Mouse (Mus musculus) cerebellum, adult 18-20 months (tissue): ENCODE measurements at regions not wholly inside any gene's neighbourhood (a gene's known extent, or its start where the extent isn't known, plus 50 kb on each side); places are given as distances from the start of the nearest gene placed in this dataset.
A peak's percentile ranks its signal among the peaks of the same experiment; 100 is the strongest.

Source experiments
- DNase-seq, 2 experiments: peaks; one replicate each; pipeline ENCODE4 v3.0.0; 2021

GRCm38 (mm10) chr2:179277204-179277886, 164.9 kb upstream of the Cdh4 start:
- DNase-seq: no peak

- no peak for DNase-seq
Measured at GRCm38 (mm10) chr2:179277887-179278282, 164.3 kb upstream of the Cdh4 start.

GRCm38 (mm10) chr2:179282276-179282675, 160.0 kb upstream of the Cdh4 start:
- no peak for DNase-seq

GRCm38 (mm10) chr2:179290394-179290793, 151.8 kb upstream of the Cdh4 start:
- no peak for DNase-seq

GRCm38 (mm10) chr2:179291046-179291563, 151.1 kb upstream of the Cdh4 start:
- no peak for DNase-seq

- no peak for DNase-seq
Measured at GRCm38 (mm10) chr2:179291958-179292357, 150.3 kb upstream of the Cdh4 start.

- no peak for DNase-seq
Measured at GRCm38 (mm10) chr2:179292566-179292965, 149.7 kb upstream of the Cdh4 start.

- DNase-seq: no peak
Measured at GRCm38 (mm10) chr2:179293114-179293513, 149.1 kb upstream of the Cdh4 start.

DNA sequence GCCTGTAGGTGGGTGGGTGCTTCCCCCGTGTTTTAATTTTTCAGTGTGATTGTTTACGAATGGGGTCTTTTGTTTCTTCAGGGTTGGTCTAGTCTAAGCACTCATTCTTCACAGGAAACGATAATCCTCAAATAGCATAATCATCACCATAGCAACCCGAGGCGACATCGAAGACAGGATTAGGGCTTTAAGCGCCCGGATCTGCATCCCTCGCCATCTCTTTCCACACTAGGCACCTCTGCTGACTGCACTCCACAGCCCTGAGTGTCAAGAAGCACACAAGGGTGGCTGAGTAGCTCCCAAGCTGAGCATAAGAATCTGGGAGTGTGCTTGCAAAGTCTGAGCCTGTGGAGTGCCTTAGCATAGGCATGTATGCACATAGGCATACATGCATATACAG, 145.2 kb upstream of the Cdh4 start:
- DNase-seq: no peak

- no peak for DNase-seq
Measured at GRCm38 (mm10) chr2:179303765-179304164, 138.5 kb upstream of the Cdh4 start.

GRCm38 (mm10) chr2:179307286-179307931, 134.8 kb upstream of the Cdh4 start:
- DNase-seq: peak in 1 of 2 experiments; percentile 4

DNA sequence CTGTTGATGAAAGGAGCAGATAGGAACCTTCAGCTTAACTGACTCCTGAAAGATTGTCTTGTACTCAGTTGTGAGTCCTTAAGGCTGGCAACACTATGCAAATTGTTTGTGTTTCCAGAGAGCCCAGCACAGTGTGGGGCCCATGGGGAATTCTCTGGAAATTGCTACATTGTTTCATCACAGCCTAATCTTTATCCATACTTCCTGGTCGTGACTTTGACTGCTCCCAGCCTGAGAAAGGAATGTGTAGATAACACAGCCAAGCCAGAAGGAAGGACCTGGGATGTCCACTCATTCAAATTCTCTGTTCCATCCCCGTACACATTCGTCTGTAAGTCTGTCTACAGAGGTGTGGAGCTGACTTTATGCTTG, 134.3 kb upstream of the Cdh4 start:
- DNase-seq: no peak

DNA sequence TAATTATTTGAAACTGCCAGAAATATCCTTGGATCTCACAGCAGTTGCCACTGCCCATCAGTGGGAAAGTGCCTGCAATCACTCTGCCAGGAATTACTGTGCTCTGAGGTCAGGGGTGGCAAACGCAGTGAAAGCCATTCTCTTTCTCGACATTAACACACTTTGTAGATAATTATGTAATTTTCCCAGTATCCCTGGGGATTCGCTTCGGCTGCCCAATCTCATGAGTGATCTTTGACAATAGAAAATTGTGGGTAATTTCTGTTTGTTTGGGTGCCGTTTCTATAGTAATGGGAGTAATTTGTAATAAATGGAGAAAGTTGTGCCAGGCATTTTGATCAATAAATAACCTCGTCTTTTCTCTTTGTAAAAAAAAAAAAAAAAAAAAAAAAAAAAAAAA, 124.2 kb upstream of the Cdh4 start:
- DNase-seq: no peak

DNA sequence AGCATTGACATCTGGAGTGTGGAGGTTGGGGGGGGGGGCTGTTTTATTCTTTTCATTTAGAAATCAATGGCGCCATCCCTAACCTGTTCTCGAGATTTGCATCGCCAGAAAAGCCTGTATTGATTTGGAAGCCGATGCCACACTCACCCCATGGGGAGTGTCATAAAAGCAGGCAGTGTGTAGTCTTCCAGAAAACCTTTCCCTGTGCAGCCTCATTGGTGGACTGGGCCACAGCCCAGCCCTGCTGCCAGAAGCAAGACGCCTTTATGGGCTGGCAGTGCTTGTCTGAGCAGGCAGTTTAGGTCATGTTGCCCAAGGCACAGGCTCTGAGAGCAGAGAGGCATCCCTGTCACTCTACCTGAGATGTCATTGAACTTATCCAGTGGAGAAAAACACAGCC, 117.0 kb upstream of the Cdh4 start:
- DNase-seq: no peak

- no peak for DNase-seq
Measured at GRCm38 (mm10) chr2:179332872-179333489, 109.2 kb upstream of the Cdh4 start.

GRCm38 (mm10) chr2:179333587-179333986, 108.6 kb upstream of the Cdh4 start:
- DNase-seq: no peak

DNA sequence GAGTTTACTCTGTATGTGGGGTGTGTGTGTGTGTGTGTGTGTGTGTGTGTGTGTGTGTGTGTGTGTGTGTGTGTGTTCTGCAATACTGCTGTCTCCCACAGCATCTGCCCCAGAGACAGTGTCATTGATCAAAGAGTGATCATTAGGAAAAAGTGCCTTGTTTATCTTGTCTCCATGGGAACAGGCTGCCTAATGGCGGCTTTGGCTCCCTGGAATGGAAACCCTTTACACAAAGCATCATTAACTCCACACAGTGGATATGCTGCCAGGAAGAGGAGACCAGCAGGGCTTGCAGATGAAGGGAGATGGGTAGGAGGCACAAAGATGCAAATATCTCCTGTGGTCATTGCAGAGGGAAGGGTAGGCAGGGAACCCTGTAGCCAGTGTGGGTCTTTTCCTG, 106.0 kb upstream of the Cdh4 start:
- no peak for DNase-seq

DNA sequence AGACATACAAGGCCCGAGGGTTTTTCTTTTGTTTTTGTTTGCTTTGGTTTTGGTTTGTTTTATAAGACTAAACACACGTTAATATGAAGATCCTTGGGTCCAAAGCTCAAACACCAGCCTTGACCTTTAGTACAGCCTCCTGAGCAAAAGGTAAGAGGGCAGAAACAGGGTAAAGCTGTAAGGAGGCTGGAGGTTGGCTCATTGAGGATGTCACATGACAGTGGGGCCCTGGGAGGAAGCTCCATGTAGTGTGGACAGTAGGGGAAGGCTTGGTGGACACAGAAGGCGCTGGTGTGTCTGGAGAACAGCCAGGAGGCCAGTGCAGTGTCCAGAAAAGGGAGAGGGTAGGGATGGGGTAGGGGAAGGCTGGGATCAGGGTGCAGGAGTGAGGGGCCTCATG, 89.6 kb upstream of the Cdh4 start:
- no peak for DNase-seq

DNA sequence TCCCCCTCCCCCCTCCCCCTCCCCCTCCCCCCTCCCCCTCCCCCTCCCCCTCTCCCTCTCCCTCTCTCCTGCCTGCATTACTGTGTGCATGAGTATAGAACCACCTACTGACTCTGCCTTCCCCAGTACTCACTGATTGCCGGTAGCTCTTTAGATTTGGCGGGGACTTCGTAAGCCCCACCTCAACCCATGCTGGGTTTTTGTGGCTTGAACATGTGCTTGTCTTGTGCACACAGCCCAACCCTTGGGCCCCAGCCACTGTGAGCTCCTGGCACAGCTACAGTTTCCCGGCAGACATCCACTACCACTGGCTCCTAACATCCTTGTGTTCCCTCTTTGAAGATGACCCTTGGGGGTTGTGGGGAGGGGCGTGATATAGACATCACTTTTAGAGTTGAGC, 87.4 kb upstream of the Cdh4 start:
- no peak for DNase-seq

- no peak for DNase-seq
Measured at GRCm38 (mm10) chr2:179370882-179371546, 71.2 kb upstream of the Cdh4 start.

- no peak for DNase-seq
Measured at GRCm38 (mm10) chr2:179371553-179371952, 70.7 kb upstream of the Cdh4 start.

DNA sequence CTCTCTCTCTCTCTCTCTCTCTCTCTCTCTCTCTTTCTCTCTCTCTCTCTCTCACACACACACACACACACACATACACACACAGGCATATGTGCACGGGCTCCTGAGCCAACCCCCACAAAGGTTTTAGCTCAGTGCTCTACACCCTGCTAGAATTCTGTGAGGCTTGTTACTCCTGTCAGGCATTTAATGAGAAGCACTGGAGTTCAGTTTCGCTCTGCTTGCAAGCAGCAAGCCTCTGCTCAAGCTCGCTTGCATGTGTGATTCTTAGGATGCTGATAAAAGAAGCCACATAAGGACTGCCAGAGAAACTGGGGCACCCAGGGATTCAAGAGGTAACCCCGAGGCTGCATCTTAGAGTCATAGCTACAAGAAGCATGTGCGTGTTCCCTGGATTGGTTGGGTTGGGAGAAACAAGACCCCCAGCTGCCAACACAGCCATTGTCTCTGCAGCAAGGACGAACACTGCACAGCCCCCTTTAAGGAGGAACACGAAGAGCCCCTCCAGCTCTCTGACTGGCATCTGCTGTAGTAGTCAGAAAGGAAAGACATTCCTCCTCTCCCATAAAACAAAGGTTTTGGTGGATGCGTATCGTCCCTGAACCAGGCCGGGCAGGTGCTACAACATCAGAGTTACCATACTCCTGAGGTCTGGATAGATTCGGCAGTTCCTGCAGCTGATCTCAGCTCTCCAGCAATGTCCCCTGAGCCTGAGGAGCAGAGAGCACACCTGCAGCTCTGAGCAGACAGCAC, 62.4 kb upstream of the Cdh4 start:
- DNase-seq: no peak

GRCm38 (mm10) chr2:179380444-179380705, 61.9 kb upstream of the Cdh4 start:
- no peak for DNase-seq
